Mouse (Mus musculus): ENCODE data around the gene Flywch2. TPM values are rescaled to one million over a fixed set of nuclear protein-coding genes. Genes with fewer than 3 reads are reported as not detected.

Flywch2 gene
- polyA plus RNA-seq, 1 experiment from 2014 or later, result 57.7 TPM

DNA sequence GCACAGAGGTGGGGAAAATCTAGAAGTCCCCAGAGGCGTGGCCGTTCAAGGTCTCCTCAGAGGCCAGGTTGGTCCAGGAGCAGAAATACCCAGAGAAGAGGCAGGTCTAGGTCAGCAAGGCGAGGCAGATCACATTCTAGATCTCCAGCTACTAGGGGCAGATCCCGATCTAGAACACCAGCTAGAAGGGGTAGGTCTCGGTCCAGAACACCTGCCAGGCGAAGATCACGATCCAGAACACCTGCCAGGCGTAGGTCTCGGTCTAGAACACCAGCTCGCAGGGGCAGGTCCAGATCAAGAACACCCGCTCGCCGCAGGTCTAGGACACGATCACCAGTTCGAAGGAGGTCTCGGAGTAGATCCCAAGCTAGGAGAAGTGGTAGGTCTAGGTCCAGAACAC is 29.8 kb upstream of the Flywch2 start:
- Histone ChIP-seq H3K4me3 (no peak overlapping the region), H3K27ac (no peak overlapping the region), H3K4me1 (no peaks in the 10 kb centered on the region), H3K9me3 (peaks cover 29% of the 10 kb centered on the region; the same call in 1 of the 2 replicates), H3K27me3 (no peaks in the 10 kb centered on the region), H3K4me2 (replicated peaks) (no peak overlapping the region), H3K36me3 (peaks cover 95% of the 10 kb centered on the region), H3K9ac (no peak overlapping the region)
- no peak for ATAC-seq (ENCODE audit: insufficient number of reproducible peaks, insufficient read depth, low FRiP score, low TSS enrichment)
- WGBS, result 96% methylated on average over 16 of the region's 16 CpGs

DNA sequence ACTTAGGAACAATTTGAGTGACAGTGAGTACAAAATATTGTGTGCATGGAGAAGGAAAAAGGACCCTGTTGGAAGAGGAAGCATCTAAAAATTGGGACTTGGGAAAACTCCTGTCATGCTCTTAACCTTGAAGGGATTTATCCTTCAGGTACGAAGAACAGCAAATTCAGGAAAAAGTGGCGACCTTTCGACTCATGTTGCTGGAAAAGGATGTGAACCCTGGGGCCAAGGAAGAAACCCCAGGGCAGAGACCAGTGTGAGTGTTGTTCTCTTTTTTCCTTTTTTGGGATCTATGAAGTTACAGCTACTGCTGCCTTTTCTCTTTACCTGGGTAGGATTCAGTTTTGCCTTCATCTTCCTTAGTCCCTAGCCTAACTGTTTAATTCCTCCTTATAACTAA is 22.0 kb upstream of the Flywch2 start:
- no peak for ATAC-seq (ENCODE audit: insufficient number of reproducible peaks, insufficient read depth, low FRiP score, low TSS enrichment)
- WGBS, result 86% methylated on average over 3 of the region's 3 CpGs

DNA sequence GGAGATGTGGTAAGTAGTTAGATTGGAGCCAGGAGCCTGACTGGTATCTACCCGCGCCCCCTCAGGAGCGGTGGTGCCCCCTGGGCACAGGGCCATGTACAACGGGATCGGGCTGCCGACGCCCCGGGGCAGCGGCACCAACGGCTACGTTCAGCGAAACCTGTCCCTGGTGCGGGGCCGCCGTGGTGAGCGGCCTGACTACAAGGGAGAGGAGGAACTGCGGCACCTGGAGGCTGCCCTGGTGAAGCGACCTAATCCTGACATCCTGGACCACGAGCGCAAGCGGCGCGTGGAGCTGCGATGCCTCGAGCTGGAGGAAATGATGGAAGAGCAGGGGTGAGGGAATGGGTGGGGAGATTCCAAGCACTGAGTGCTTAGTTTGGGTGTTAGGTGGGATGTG is 21.0 kb upstream of the Flywch2 start:
- Histone ChIP-seq H3K36me3 (peaks cover 51% of the 10 kb centered on the region), H3K27ac (peak overlapping the region; percentile 42; the same call in 1 of the 2 replicates), H3K9me3 (no peaks in the 10 kb centered on the region), H3K4me3 (no peak overlapping the region), H3K27me3 (no peaks in the 10 kb centered on the region), H3K4me2 (replicated peaks) (peak overlapping the region; percentile 27), H3K9ac (no peak overlapping the region; the same call in 1 of the 2 replicates), H3K4me1 (peaks cover 23% of the 10 kb centered on the region)
- 63% methylated on average over 25 of the region's 25 CpGs for WGBS
- no peak for ATAC-seq (ENCODE audit: insufficient number of reproducible peaks, insufficient read depth, low FRiP score, low TSS enrichment)

More for the DNA sequence above, 22.0 kb upstream of the Flywch2 start:
- Histone ChIP-seq H3K4me1 (peaks cover 23% of the 10 kb centered on the region), H3K9ac (no peak overlapping the region), H3K36me3 (peaks cover 59% of the 10 kb centered on the region), H3K27ac (no peak overlapping the region), H3K4me2 (replicated peaks) (no peak overlapping the region), H3K9me3 (no peaks in the 10 kb centered on the region), H3K4me3 (no peak overlapping the region), H3K27me3 (no peaks in the 10 kb centered on the region)

DNA sequence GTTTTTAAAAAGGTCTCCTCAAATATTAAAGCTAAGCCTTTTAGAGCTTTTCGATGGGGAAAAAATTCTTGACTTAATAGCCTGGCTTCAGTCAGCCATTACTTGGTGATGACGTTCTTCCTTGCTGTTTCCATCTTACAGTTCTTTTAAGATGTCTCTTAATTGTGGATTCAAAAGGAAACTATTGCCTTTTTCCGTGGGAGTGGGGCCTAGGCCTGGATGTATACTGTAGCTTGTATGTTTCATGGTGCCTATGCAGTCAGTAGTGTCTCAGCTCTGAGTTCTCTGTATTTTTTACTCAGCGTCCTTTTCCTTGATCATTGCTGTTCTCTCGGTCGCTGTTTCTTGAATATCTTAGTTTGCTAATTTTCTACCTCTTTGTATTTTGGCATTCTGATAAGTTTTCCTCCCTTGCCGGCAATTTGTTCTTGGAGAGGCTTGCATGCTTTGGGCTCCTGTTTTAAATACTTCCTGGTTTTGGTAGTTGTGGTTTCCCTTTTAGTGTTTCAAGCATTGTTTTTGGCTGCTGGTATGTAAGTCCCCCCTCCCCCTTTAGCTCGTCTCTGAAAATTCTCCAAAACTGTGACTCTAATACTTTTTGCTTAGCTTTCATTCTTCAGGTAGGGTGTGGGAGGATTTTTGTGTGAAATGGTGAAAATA is 18.7 kb upstream of the Flywch2 start:
- H3K27ac ChIP-seq, result no peak overlapping the region
- H3K27me3 ChIP-seq, result no peaks in the 10 kb centered on the region
- H3K36me3 ChIP-seq, result peaks cover 28% of the 10 kb centered on the region
- peak overlapping the region; percentile 70 for H3K4me2 ChIP-seq (replicated peaks)
- H3K9ac ChIP-seq, result peak overlapping the region; percentile 98
- ATAC-seq (ENCODE audit: insufficient number of reproducible peaks, insufficient read depth, low FRiP score, low TSS enrichment), result no peak
- H3K4me3 ChIP-seq, result peak overlapping the region; percentile 99
- WGBS, result 9% methylated on average over 8 of the region's 8 CpGs
- no peaks in the 10 kb centered on the region for H3K9me3 ChIP-seq
- peaks cover 23% of the 10 kb centered on the region for H3K4me1 ChIP-seq

DNA sequence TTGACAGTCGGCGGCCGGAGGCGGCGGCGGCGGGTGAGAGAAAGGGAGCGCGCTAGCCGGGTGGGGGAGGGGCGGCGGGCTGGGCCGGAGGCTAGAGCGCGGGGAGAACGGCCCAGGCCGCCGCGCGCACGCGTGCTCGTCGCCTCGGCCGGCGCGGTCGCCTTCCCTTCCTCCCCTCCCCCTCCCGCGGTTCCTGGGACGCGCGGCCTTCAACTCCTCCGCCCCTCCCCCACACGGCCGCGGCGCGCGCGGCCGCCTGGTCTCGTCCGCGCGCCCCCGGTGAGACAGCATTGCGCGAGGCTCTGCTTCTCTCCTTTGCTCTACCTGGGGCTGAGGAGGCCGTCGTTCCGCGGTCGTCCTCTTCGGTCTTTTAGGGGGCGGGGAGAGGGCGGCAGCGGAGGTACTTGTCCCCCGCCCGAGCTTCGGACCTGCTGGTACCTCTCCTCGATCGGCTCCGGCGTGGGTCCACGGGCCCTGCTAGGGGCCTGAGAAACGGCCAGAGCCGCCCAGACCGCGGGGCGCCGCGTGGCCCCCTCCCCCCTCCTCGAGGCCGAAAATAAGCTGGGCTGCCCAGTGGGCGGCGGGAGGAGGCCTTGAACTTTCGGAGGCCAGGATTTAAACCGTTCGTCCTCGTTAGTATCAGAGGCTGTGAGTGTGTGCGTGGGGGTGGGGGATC is 17.6 kb upstream of the Flywch2 start:
- Histone ChIP-seq H3K9ac (peak overlapping the region; percentile 98), H3K9me3 (no peaks in the 10 kb centered on the region), H3K27ac (peak overlapping the region; percentile 97), H3K4me1 (peaks cover 23% of the 10 kb centered on the region), H3K27me3 (no peaks in the 10 kb centered on the region), H3K4me2 (replicated peaks) (peak overlapping the region; percentile 70), H3K36me3 (peaks cover 17% of the 10 kb centered on the region), H3K4me3 (peak overlapping the region; percentile 99)
- WGBS, result under 1% methylated on average over 56 of the region's 83 CpGs
- ATAC-seq (ENCODE audit: insufficient number of reproducible peaks, insufficient read depth, low FRiP score, low TSS enrichment), result peak; percentile 48; the same call in 1 of the 2 replicates

DNA sequence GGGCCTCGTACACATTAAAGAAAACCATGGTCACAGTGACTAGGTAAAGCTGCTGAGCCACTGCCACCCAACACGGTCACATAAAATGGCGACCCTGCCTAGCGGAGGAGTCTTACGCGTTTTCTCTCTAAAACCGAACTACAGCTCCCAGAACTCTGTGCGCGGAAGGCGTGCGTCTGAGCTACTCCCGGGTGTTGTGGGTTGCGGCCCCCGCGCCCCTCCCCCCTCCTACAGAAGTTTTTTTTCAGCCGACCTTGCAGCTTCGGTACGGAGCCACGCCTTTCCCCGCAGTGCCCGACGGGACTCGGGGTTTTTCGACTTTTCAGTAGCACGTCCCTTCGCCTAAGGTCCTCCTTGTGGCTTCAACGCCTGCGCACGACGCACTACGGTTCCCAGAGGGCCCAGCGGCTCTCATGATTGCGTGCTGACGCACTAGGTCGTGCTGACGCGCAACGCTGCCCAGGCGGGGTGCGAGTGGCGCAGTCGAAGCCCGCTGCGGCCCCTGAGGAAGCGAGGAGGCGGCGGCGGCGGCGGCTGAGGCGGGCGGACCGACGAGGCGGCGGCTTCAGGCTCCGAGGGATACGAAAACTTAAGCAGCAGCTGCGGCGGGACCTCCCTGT is 17.0 kb upstream of the Flywch2 start:
- Histone ChIP-seq H3K9ac (peak overlapping the region; percentile 98), H3K4me2 (replicated peaks) (peak overlapping the region; percentile 70), H3K36me3 (peaks cover 11% of the 10 kb centered on the region), H3K4me3 (peak overlapping the region; percentile 99), H3K27me3 (no peaks in the 10 kb centered on the region), H3K4me1 (peaks cover 23% of the 10 kb centered on the region), H3K9me3 (no peaks in the 10 kb centered on the region), H3K27ac (peak overlapping the region; percentile 97)
- under 1% methylated on average over 58 of the region's 60 CpGs for WGBS
- ATAC-seq (ENCODE audit: insufficient number of reproducible peaks, insufficient read depth, low FRiP score, low TSS enrichment), result peak; percentile 99

DNA sequence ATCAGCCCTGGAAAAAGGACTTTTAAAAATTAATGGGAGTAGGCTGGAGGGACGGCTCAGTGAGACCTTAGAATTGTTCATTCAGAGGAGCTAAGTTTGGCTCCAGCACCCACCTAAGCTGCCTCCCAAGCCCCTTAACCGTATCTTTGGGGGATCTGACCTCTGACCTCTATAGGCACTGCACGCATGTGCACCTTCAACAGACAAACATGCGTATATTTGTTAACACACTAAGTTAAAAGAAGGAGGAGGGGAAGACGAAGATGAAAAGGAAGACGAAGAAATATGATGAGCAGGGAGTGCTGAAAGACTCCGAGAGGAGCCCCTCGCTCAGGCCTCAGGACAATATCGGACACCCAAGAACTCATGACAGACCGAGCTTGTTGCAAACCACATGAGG is 15.7 kb upstream of the Flywch2 start:
- H3K4me1 ChIP-seq, result peaks cover 18% of the 10 kb centered on the region
- no peaks in the 10 kb centered on the region for H3K27me3 ChIP-seq
- H3K27ac ChIP-seq, result no peak overlapping the region
- H3K9me3 ChIP-seq, result no peaks in the 10 kb centered on the region
- H3K4me3 ChIP-seq, result no peak overlapping the region
- no peak overlapping the region for H3K9ac ChIP-seq
- 87% methylated on average over 10 of the region's 10 CpGs for WGBS
- no peak for ATAC-seq (ENCODE audit: insufficient number of reproducible peaks, insufficient read depth, low FRiP score, low TSS enrichment)
- no peaks in the 10 kb centered on the region for H3K36me3 ChIP-seq
- no peak overlapping the region for H3K4me2 ChIP-seq (replicated peaks)

DNA sequence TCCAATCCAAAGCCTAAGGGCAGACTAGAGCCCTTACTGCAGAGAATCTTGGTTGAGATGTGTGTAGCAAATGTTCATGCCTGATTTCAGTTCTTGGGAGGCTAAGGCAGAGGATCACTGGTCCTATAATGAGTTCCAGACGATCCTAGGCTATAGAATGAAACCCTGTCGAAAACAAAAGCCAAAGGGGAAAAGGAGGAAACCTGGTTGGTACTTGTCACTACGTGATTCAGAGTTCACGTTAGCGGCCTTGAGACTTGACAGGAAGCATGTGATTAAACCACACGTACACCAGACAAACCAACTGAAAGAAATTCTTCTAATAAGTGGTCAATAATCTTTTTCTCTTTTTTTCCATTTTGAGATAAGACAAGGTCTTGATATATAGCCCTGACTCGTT is 11.4 kb upstream of the Flywch2 start:
- Histone ChIP-seq H3K27me3 (no peaks in the 10 kb centered on the region), H3K4me1 (0 out of 2 replicates have a peak, but pooled peaks cover 4% of the 10 kb centered on the region), H3K4me3 (no peak overlapping the region), H3K9ac (no peak overlapping the region), H3K4me2 (replicated peaks) (no peak overlapping the region), H3K36me3 (no peaks in the 10 kb centered on the region), H3K27ac (no peak overlapping the region), H3K9me3 (no peaks in the 10 kb centered on the region)
- WGBS, result 27% methylated on average over 7 of the region's 7 CpGs
- no peak for ATAC-seq (ENCODE audit: insufficient number of reproducible peaks, insufficient read depth, low FRiP score, low TSS enrichment)

DNA sequence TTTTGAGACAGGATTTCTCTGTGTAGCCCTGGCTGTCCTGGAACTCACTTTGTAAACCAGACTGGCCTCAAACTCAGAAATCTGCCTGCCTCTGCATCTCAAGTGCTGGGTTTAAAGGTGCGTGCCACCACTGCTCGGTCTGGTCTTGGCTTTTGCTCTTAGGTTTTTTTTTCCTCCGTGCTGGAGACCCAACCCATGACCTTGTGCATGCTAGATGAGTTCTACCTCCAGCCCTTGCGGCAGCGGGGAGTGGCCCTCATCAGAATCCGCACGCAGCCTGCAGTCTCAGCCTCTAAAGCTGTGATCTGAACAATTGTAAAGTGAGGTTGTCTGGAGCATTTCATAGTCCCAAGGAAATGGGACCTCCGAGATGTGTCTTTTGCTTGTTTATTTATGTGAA is 9.4 kb upstream of the Flywch2 start:
- Histone ChIP-seq H3K4me3 (no peak overlapping the region), H3K4me2 (replicated peaks) (no peak overlapping the region), H3K27ac (no peak overlapping the region), H3K9ac (no peak overlapping the region), H3K36me3 (no peaks in the 10 kb centered on the region), H3K27me3 (no peaks in the 10 kb centered on the region), H3K9me3 (no peaks in the 10 kb centered on the region), H3K4me1 (peaks cover 11% of the 10 kb centered on the region; the same call in 1 of the 2 replicates)
- WGBS, result 96% methylated on average over 8 of the region's 8 CpGs
- ATAC-seq (ENCODE audit: insufficient number of reproducible peaks, insufficient read depth, low FRiP score, low TSS enrichment), result no peak

DNA sequence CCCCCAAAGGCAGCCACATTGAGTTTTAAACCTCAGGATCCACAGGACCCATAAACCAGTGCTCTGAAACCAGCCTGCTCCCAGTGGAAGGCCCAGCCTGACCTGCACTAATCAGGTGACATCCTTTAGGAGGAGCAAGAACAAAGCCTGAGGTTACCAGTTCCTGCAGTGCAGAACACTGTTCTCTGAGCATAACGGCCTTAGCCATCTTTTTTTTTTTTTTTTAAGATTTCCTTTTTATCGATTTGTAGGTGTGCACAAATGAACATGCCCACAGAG is 5.1 kb upstream of the Flywch2 start:
- H3K9me3 ChIP-seq, result no peaks in the 10 kb centered on the region
- peak overlapping the region; percentile 92 for H3K27ac ChIP-seq
- no peak for ATAC-seq (ENCODE audit: insufficient number of reproducible peaks, insufficient read depth, low FRiP score, low TSS enrichment)
- H3K9ac ChIP-seq, result peak overlapping the region; percentile 74
- H3K4me1 ChIP-seq, result peaks cover 21% of the 10 kb centered on the region
- H3K36me3 ChIP-seq, result no peaks in the 10 kb centered on the region
- H3K27me3 ChIP-seq, result no peaks in the 10 kb centered on the region
- 54% methylated on average over 2 of the region's 2 CpGs for WGBS
- H3K4me3 ChIP-seq, result peak overlapping the region; percentile 45
- peak overlapping the region; percentile 62 for H3K4me2 ChIP-seq (replicated peaks)

DNA sequence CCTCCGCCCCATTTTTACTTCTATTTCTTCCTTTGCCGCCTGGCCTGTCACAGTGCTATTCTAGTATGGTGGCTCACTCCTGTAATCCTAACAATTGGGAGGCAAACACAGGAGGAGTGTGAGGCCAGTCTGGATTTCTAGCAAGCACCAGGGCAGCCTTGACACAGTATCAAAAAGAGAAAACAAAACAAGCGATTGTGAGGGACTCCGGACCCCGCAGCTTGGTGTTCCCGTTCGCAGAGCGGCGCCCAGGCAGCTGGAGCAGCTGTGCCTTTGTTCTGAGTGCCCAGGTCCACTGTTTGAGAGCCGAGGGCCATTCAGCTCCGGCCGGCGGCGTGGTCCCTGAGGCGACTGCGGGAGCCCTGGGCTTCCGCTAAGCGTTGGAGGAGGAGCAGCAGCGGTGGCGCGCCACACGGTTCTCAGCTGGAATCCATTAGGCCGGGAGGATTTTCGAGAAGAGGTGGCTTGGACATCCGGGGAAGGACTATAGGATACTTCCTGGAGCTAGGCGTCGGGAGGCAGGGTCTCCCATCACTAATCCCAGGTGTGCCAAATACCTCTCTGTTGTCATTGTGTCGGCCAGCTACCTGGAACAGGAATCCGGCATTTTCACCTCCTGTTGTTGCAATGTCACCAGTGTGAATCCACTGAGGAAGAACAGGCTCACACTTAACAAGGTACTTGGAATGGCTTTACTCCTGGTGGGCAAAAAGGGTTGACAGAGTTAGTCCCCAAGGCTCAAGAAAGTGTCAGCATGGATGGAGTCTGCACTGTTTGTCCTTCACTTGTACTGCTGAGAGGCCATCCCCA is 4.6 kb upstream of the Flywch2 start, which contains the start of gene Srrm2:
Gene Srrm2 (plus strand): TSS at position 264 of the 810 bp plus-strand sequence.
- WGBS, result 2% methylated on average over 29 of the region's 29 CpGs
- ATAC-seq (ENCODE audit: insufficient number of reproducible peaks, insufficient read depth, low FRiP score, low TSS enrichment), result 0 out of 2 replicates have a peak, but pooled peaks have one; percentile 30

More for the DNA sequence above, 4.6 kb upstream of the Flywch2 start, which contains the start of gene Srrm2:
- Histone ChIP-seq H3K9me3 (no peaks in the 10 kb centered on the region), H3K4me1 (peaks cover 21% of the 10 kb centered on the region), H3K27ac (peak within 1 kb of the TSS; percentile 92), H3K9ac (peak within 1 kb of the TSS; percentile 74), H3K27me3 (no peaks in the 10 kb centered on the region), H3K4me2 (replicated peaks) (peak within 1 kb of the TSS; percentile 62), H3K4me3 (peak within 1 kb of the TSS; percentile 45), H3K36me3 (no peaks in the 10 kb centered on the region)

All from embryonic facial prominence, embryonic 12.5 days (tissue).